Mouse (Mus musculus): Measurements from ENCODE around the gene Ces2b.

DNA sequence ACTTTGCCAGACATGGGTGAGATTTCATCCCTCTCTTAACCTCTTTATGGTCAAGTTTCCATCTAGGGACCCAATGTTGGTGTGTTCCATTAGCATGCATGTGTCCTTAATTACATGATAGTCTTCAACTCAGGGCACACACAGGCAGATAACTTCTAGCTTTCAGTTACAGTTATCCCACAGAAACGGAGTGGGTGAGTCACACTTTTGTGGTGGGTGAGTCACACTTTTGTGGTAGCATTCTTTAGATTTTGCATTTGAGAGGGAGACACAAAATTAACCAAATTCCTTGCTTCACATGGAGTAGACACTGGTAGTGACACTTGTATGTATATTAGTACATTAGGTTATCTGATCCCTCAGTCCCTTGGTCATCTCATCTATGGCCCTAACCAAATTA, 44.3 kb upstream of the Ces2b start:
- TF ChIP-seq CTCF (IDR thresholded peaks at IDR 0.05; ENCODE audit: extremely low read depth, insufficient read length, insufficient replicate concordance, low read depth, low read length) (no peak), POLR2A (IDR thresholded peaks at IDR 0.05; ENCODE audit: low read depth, low read length) (no peak)

All from small intestine, adult 2 months (tissue).